Mouse (Mus musculus) T-cell, adult 2 months (primary cell): ENCODE measurements around the gene Cdc34b.
A peak's percentile ranks its signal among the peaks of the same experiment; 100 is the strongest.

ENCODE experiments used
- DNase-seq: peaks from one replicate; pipeline ENCODE4 v3.0.0; 2022; ENCODE audit warnings: low spot score

The Cdc34b gene

DNA sequence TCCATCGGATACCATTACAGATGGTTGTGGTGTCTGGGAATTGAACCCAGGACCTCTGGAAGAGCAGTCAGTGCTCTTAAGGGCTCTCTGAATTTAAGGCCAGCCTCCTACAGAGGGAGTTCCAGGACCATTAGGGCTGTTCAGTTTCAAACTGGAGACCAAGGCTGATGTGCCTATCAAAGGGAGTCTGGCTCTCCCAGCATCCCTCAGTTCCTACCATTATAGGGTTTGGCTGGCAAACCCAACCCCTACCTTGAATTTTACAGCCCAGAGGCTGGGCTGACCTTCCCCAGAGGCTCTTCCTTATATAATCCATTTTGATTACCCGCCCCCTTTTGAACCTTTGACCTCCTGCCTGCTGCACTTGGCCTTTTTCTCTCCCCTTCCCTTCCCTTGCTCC, 5.8 kb upstream of the Cdc34b start:
- DNase-seq: no peak

DNA sequence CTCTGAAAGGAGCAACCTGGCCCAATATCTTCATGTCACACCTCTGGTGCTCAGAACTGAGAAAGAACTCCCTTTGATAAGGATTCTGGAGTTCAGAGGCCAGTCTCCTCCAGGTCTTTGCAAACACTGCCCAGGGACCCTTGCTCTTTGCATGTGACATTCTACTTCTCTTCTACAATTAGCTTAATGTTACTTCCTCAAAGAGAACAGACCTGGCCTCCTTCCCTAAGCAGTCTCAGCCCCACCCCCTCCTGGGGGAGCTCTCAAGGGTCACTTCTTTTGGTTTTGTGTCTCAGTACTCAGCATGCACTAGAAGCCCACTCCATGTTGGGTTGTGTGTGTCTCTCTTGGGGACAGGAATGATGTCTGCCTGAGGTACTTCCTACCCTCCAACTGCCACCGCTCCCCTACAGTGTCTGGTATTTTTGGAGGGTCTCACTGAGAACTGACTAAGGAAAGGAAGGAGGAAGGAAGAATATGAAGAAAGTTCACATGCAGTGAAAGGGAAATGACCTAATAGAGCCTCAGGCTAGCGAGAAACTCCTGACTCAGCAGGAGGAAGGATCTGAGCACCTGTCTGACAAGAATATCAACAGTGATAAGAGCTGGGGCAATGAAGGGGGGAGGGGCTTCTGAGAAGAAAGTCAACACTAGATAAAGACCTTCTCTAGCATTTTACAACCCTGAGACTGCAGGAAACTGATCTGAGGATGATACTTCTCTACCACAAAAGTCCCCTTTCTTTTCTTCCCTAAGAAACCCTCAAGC, 11.5 kb downstream of the Cdc34b start:
- no peak for DNase-seq

DNA sequence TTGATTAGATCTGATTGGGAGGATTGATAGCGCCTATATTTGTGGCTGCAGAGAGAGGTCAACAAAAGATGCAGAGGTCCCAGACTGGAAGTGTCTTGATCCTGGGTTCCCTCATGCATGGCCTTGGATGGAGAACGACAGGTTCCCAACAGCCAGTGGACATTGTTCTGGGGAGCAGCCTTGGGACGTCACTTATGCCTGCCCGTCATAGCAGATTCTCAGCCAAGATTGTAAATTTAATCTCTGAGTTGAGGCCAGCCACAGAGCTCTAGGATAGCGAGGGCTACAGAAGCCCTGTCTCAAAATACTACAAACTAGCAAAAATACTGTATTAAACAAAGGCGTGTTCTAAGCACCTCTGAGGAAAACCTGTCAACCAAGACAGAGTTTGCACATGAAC, 18.3 kb downstream of the Cdc34b start:
- no peak for DNase-seq

DNA sequence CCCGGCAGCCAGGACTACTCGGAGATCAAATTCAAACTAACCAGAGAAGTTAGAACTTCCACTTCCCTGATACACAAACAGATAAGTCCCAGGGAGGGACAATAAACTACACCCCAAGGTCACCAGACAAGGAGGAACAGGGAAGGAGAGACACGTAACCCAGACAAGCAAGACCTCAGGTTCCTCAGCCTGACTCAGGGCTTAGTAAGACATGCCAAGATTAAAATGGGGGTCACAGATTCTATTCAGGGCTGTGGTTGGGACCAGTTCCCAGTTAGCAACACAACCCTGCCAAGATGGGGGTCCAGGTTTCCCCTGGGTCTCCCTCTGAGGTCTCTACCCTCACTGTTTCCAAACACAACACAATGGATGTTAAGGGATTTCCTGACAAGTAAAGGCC, 18.8 kb downstream of the Cdc34b start:
- no peak for DNase-seq

DNA sequence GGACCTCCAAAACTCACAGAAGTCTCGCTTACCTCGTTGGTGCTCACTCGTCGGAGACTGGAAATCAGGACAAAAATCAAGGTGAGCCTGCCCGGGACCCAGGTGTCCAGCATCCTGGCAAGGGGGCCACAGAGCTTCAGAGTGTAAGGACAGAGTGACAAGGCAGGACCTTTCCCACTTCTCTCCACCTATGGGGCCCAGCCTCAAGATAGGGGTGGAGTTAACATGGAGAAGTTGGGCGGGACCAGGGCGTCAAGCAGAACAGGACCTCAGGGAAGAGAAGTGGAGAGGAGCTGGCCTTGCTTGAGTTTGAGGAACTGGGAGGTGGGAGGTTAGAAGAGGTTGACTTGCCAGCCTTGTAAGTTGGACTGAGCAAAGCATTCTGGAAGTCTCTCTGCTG, 19.2 kb downstream of the Cdc34b start:
- no peak for DNase-seq

DNA sequence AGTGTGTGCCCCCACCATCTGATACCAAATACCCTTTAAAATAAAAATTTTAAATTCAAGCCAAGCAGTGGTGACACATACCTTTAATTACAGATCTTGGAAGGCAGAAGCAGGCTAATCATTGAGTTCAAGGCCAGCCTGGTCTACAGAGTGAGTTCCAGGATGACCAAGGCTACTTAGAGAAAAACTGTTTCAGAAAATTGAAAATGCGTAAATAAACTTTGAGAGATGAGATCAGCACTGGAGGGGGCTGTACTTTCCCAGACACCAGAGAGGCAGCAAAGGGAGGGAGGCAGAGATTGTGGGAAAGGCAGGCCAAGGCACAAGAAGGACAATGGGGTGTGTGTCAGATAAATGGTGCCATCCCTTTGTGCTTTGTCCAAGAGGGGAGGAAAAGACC, 20.7 kb downstream of the Cdc34b start:
- DNase-seq: no peak

- no peak for DNase-seq
Measured at GRCm38 (mm10) chr11:94762775-94763174, 21.2 kb downstream of the Cdc34b start.

DNA sequence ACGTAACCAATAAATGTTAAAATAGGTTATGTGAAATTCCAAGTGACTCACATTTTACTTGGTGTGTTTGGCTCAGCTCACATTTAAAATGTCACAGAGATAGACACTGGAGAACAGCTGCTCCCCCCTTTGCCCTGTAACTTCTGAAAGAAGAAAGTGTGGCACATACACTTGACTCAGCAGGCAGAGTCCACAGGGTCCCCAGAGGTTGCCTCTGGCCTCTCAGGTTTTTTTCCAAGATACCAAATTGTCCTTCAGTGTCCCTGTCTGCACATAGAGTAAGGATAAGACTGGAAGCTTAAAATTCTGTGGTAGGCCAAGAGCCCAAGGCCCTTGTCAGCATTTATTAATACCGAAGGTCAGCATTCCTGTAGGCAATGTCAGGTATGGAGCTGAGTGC, 25.7 kb downstream of the Cdc34b start:
- DNase-seq: no peak

DNA sequence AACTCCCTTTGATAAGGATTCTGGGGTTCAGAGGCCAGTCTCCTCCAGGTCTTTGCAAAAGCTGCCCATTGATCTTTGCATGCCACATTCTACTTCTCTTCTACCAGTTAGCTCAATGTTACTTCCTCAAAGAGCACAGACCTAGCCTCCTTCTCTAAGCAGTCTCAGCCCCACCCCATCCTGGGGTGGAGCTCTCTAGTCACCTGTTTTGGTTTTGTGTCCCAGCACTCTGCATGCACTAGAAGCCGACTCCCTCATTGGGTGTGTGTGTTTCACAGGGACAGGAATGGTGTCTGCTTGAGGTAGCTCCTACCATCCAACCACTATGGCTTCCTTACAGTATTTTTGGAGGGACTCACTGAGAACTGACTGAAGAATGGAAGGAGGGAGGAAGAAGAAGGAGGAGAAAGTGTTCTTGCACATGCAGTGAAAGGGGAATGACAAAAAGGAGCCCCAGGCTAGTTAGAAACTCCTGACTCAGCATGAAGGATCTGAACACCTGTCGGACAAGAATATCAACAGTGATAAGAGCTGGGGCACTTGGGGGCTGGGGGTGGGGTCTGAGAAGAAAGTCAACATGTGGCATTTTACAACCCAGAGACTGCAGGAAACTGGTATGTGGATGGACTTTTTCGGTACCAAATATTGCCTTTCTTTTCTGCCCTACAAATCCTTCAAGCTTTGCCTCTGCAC, 30.9 kb downstream of the Cdc34b start:
- no peak for DNase-seq

GRCm38 (mm10) chr11:94773851-94774250, 32.3 kb downstream of the Cdc34b start:
- no peak for DNase-seq

DNA sequence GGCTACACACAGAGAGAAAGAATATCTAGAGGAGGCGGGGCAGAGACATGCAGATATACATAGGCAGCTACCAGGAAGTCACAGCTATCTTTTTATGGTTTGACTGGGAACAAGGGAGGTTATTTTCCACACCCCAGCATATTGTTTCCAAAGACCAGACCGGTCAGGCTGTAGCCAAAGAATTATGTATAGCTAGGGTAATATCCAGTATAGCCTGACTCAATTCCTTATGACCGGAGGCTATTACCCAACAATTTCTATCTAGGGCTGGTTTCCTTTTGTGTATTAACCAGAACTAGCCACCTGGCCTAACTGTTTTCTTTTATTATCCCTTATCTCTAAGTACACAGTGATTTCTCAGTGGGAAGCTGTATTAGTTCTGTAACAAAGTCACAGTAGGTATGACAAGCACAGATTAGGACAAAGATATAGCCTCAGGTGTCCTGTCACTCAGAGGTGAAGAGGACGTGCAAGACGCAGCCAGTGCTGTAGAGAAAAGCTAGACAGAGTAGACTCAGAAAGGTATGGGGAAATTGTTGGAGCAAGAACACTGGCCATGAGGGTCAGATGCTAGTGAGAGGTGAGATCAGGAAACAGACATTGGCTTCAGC, 33.4 kb downstream of the Cdc34b start:
- no peak for DNase-seq

GRCm38 (mm10) chr11:94782603-94783002, 41.0 kb downstream of the Cdc34b start, which contains the start of gene Tmem92:
Gene Tmem92, minus strand, starts transcription at chr11:94782703.
- no peak for DNase-seq

- DNase-seq: peak; percentile 34
Measured at GRCm38 (mm10) chr11:94785247-94785646, 43.7 kb downstream of the Cdc34b start.

DNA sequence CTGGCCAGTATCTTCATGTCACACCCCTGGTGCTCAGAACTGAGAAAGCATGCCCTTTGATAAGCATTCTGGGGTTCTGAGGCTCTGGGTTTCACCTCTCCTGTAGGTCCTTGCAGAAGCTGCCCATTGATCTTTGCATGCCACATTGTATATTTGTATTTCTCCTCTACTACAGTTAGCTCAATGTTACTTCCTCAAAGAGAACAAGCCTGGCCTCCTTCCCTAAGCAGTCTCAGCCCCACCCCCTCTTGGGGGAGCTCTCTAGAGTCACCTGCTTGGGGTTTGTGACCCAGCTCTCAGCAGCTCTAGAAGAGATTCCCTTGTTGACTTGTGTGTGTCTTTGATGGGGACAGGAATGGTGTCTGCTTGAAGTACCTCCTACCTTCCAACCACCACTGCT, 50.1 kb downstream of the Cdc34b start:
- DNase-seq: no peak
